Mouse (Mus musculus) C2C12 (cell line): ENCODE results near the gene Bsn. TPM values are rescaled to one million over a fixed set of nuclear protein-coding genes. Genes with fewer than 3 reads are reported as not detected.

Source experiments
- H3K27me3 ChIP-seq: one replicate; pipeline ENCODE4 v1.6.1; 2011; ENCODE audit not compliant: control insufficient read depth, insufficient read depth, insufficient read length
- H3K36me3 ChIP-seq: one replicate; pipeline ENCODE4 v1.6.1; 2011; ENCODE audit not compliant: control insufficient read depth, insufficient read depth
- H3K4me3 ChIP-seq: one replicate; pipeline ENCODE4 v1.5.1; 2011; ENCODE audit warnings: mild to moderate bottlenecking, control low read depth; ENCODE audit not compliant: poor library complexity, insufficient read depth, severe bottlenecking
- H3K79me2 ChIP-seq: one replicate; pipeline ENCODE4 v1.6.1; 2011; ENCODE audit not compliant: control insufficient read depth, insufficient read depth
- H3K79me3 ChIP-seq: one replicate; pipeline ENCODE4 v1.6.1; 2011; ENCODE audit warnings: low read depth, control low read depth
- H3ac ChIP-seq: one replicate; pipeline ENCODE3; 2011; ENCODE audit warnings: low read depth; ENCODE audit not compliant: control insufficient read depth, insufficient read length
- CEBPB ChIP-seq: IDR thresholded peaks from one replicate; pipeline ENCODE4 v1.6.1; 2011; ENCODE audit warnings: low read depth, mild to moderate bottlenecking, control low read depth, moderate library complexity
- CTCF ChIP-seq: IDR thresholded peaks from one replicate; pipeline ENCODE4 v1.5.1; 2011; ENCODE audit not compliant: control insufficient read depth, insufficient read depth, insufficient read length
- FOSL1 ChIP-seq: IDR thresholded peaks from one replicate; pipeline ENCODE4 v1.8.0; 2011; ENCODE audit warnings: mild to moderate bottlenecking, low read length; ENCODE audit not compliant: poor library complexity, insufficient read depth, severe bottlenecking
- MAX ChIP-seq: IDR thresholded peaks from one replicate; pipeline ENCODE4 v1.6.1; 2011; ENCODE audit warnings: mild to moderate bottlenecking, control low read depth
- MYOD1 ChIP-seq: IDR thresholded peaks from one replicate; pipeline ENCODE4 v1.6.1; 2011; ENCODE audit warnings: low read depth; ENCODE audit not compliant: control insufficient read depth, insufficient read length
- MYOG ChIP-seq: IDR thresholded peaks from one replicate; pipeline ENCODE4 v1.6.1; 2011; ENCODE audit not compliant: control insufficient read depth, insufficient read length; ENCODE audit errors: extremely low read depth
- USF1 ChIP-seq: IDR thresholded peaks from one replicate; pipeline ENCODE4 v1.6.1; 2011; ENCODE audit warnings: low read depth, mild to moderate bottlenecking, control low read depth, moderate library complexity
- polyA plus RNA-seq: library from polyadenylated mRNA; unstranded; fragments of >200 nt; fragmentation: generic; extraction: Trizol; gene quantifications from one replicate; pipeline ENCODE4 v1.2.1, GENCODE M21; 2012; ENCODE audit warnings: missing spikeins

Bsn gene
- polyA plus RNA-seq, 1 experiment: 0.85 TPM

GRCm38 (mm10) chr9:108080168-108080567, 110.0 kb downstream of the Bsn start, which contains the start of gene Mst1:
Mst1 (plus strand) TSS chr9:108080436.
- TF ChIP-seq CEBPB (no peak), FOSL1 (no peak), MYOD1 (no peak), MYOG (no peak)
- H3K27me3 ChIP-seq: no peaks in the 10 kb centered on the region
- H3K79me2 ChIP-seq: peaks cover 8% of the 10 kb centered on the region
- peaks cover 6% of the 10 kb centered on the region for H3K36me3 ChIP-seq
- peak within 1 kb of the TSS; percentile 31 for H3ac ChIP-seq
- peak within 1 kb of the TSS; percentile 61 for H3K4me3 ChIP-seq
- no peaks in the 10 kb centered on the region for H3K79me3 ChIP-seq

GRCm38 (mm10) chr9:108073141-108073930, 116.8 kb downstream of the Bsn start:
- H3K36me3 ChIP-seq: no peaks in the 10 kb centered on the region
- no peaks in the 10 kb centered on the region for H3K27me3 ChIP-seq
- no peaks in the 10 kb centered on the region for H3K79me3 ChIP-seq
- no peak overlapping the region for H3ac ChIP-seq
- no peak overlapping the region for H3K4me3 ChIP-seq
- TF ChIP-seq USF1 (no peak), CEBPB (no peak), FOSL1 (no peak)
- H3K79me2 ChIP-seq: peaks cover under 1% of the 10 kb centered on the region

- Histone ChIP-seq H3K79me2 (no peaks in the 10 kb centered on the region), H3K4me3 (no peak overlapping the region), H3K36me3 (no peaks in the 10 kb centered on the region), H3ac (no peak overlapping the region), H3K79me3 (no peaks in the 10 kb centered on the region), H3K27me3 (no peaks in the 10 kb centered on the region)
- no peak for TF ChIP-seq MAX
- no peak for TF ChIP-seq FOSL1
Observed at GRCm38 (mm10) chr9:108072481-108072924, 117.7 kb downstream of the Bsn start.

GRCm38 (mm10) chr9:108071801-108072200, 118.4 kb downstream of the Bsn start:
- no peak overlapping the region for H3K4me3 ChIP-seq
- H3K36me3 ChIP-seq: no peaks in the 10 kb centered on the region
- no peak for TF ChIP-seq MYOG
- no peaks in the 10 kb centered on the region for H3K79me2 ChIP-seq
- no peaks in the 10 kb centered on the region for H3K27me3 ChIP-seq
- no peaks in the 10 kb centered on the region for H3K79me3 ChIP-seq
- H3ac ChIP-seq: no peak overlapping the region

GRCm38 (mm10) chr9:108069529-108069928, 120.7 kb downstream of the Bsn start:
- H3ac ChIP-seq: no peak overlapping the region
- H3K79me2 ChIP-seq: no peaks in the 10 kb centered on the region
- H3K36me3 ChIP-seq: no peaks in the 10 kb centered on the region
- TF ChIP-seq CEBPB (no peak), MYOG (no peak), CTCF (no peak), MAX (no peak), MYOD1 (no peak), USF1 (no peak), FOSL1 (no peak)
- H3K4me3 ChIP-seq: no peak overlapping the region
- H3K79me3 ChIP-seq: no peaks in the 10 kb centered on the region
- H3K27me3 ChIP-seq: no peaks in the 10 kb centered on the region

GRCm38 (mm10) chr9:108069007-108069406, 121.2 kb downstream of the Bsn start:
- Histone ChIP-seq H3ac (no peak overlapping the region), H3K4me3 (no peak overlapping the region), H3K27me3 (no peaks in the 10 kb centered on the region), H3K79me2 (no peaks in the 10 kb centered on the region), H3K36me3 (no peaks in the 10 kb centered on the region), H3K79me3 (no peaks in the 10 kb centered on the region)
- no peak for TF ChIP-seq FOSL1
- TF ChIP-seq USF1: no peak
- TF ChIP-seq CTCF: no peak
- TF ChIP-seq MAX: no peak
- no peak for TF ChIP-seq MYOG
- TF ChIP-seq CEBPB: no peak
- no peak for TF ChIP-seq MYOD1
